Comparison of ENCODE assay signal across 30 mouse cellular contexts in the genomic region with DNA sequence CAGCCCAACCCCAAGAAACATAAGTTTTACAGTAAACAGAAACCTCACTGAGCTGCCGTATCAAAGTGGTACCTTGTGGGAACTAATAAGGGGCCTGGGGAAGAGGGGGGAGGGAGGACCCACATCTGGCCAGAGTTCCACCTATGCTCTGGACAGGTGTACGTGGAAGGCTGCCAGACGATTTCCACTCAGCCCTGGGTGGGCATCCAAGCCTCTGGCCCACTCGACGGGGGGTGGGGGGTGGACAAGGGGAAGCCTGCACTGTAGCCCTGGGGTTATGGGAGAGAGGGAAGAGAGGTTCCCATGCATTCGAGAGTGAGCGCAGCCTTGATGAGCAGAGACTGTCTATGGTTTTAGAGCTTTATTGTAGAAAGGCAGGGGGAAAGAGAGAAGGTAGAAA. TPM values are rescaled to one million over a fixed set of nuclear protein-coding genes. Genes with fewer than 3 reads are reported as not detected.
"Had no signal": no experiment of that assay in that cellular context is flagged by ENCODE, and none has a peak within 500 bp of the region (broad histone marks: within the 10 kb centered on the region; RNA-seq: fewer than 3 reads in every experiment).

No protein-coding gene starts in this region.

- H3K4me3 ChIP-seq: left cerebral cortex, adult 2 months; limb, embryonic 10.5 days; limb, embryonic 12.5 days; limb, embryonic 13.5 days; limb, embryonic 15.5 days; liver, embryonic 12.5 days; liver, embryonic 13.5 days; liver, embryonic 15.5 days; lung, embryonic 15.5 days; megakaryocyte, embryonic 14.5 days; midbrain, embryonic 10.5 days; midbrain, embryonic 12.5 days; midbrain, embryonic 13.5 days; midbrain, embryonic 15.5 days; myocyte had no signal

- DNase-seq: left cerebral cortex, postnatal 4 days; liver; liver, embryonic 13.5 days; liver, postnatal 0 days; lung, adult 18-20 months; lung, adult 2 months; lung, embryonic 14.5 days; lung, postnatal 10 days; lung, postnatal 14 days; lung, postnatal 36 days; lung, postnatal 4 days; midbrain, embryonic 14.5 days had no signal

- H3K36me3 ChIP-seq: limb, embryonic 10.5 days; limb, embryonic 12.5 days; limb, embryonic 13.5 days; limb, embryonic 15.5 days; liver, embryonic 12.5 days; liver, embryonic 13.5 days; liver, embryonic 15.5 days; lung, embryonic 15.5 days; midbrain, embryonic 10.5 days; midbrain, embryonic 12.5 days; midbrain, embryonic 13.5 days; midbrain, embryonic 15.5 days had no signal

- H3K27ac ChIP-seq: left cerebral cortex, adult 2 months; limb, embryonic 10.5 days; limb, embryonic 12.5 days; limb, embryonic 13.5 days; limb, embryonic 15.5 days; liver, embryonic 12.5 days; liver, embryonic 13.5 days; liver, embryonic 14.5 days; liver, embryonic 15.5 days; lung, embryonic 15.5 days; midbrain, embryonic 10.5 days; midbrain, embryonic 12.5 days; midbrain, embryonic 13.5 days; midbrain, embryonic 15.5 days had no signal

RNA-seq across cellular contexts. Expression of gene Lair1, which starts 16.5 kb away (rescaled TPM):
- polyA plus RNA-seq: myocyte had no signal

RNA-seq across cellular contexts. Expression of gene Ttyh1, which starts 39.7 kb away (rescaled TPM):
- total RNA-seq: megakaryocyte, adult 5-6 weeks; megakaryocyte-erythroid progenitor cell, adult 5-6 weeks; monocyte, adult 5-6 weeks had no signal
